Mouse (Mus musculus): ENCODE data around the gene Sphk2.

The Sphk2 gene

DNA sequence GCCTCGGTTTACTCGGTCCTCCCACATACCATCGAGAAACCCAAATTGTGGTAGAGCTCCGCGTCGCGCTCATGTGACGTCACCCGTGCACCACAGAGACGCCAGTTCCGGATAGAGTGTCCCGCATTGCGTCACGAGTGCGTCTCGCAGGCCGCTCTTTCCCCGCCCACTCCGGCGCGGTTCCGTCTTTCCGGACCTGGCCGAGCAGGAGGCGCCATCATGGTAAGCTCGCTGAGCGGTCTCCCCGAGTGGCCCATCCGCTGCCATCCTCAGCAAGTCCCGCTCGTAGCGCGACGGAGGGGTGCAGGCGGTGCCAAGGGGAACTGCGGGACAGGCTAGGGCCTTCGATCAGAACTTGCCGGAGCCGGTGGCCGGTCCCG lies at the start of gene Sphk2:
TSS of gene Sphk2 (minus strand) at position 85 of the 380 bp plus-strand sequence.
- DNase-seq (ENCODE audit: low read depth, low spot score): peak; percentile 99

DNA sequence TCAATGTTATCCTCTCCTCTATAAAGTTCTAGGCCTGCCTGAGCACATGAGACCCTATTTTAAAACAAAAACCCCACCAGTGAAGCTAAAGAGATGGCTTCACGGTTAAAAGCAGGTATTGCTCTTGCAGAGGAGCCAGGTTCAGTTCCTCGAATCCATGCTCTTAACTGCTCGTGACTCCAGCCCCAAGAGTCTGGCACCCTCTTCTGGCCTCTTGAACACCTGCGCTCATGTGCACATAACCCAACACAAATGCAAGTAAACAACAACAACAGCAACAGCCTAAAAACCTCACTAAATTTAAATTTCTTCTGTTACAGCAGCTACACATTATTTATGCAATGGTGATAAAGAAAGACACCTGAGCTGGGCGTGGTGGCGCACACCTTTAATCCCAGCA lies 49.7 kb upstream of the Sphk2 start:
- no peak for DNase-seq (ENCODE audit: low read depth, low spot score)

DNA sequence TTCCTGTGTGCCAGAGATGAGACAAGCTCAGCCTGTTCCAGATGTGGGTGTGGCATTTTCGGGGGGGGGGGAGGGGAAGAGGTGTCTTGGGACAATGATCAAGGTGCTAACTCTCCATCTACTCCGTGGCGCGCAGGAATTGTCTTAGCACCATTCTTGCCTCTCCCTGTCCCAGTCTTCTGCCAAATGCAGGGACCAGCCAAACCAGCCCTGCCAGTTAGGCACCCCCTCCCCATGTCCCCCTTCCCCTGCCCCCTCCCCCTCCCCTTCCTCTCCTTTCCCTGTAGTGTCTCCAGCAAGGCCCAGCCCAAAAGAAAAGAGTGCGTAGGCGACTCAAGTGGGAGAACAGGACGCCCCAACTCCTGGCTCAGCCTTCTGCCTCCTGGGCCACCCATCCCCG lies 49.0 kb upstream of the Sphk2 start:
- no peak for DNase-seq (ENCODE audit: low read depth, low spot score)

DNA sequence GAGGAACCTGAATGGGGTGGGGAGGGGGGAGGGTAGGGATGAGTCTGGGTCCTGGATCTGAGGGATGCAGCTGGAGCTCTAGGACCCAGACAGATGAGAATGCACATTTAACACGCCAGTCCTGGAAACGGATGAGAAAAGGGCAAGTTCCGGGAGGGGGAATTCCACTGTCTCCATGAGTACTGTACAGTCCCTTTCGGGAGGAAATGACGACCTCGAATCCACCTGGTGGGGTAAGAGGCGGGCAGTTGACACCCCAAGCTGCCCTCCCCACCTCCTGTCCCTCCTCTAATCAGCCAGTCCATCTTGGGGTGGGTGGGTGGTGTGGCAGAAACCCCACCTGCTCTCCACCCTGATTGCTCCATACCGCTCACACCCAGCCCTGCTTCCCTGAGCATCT lies 48.2 kb upstream of the Sphk2 start:
- no peak for DNase-seq (ENCODE audit: low read depth, low spot score)

DNA sequence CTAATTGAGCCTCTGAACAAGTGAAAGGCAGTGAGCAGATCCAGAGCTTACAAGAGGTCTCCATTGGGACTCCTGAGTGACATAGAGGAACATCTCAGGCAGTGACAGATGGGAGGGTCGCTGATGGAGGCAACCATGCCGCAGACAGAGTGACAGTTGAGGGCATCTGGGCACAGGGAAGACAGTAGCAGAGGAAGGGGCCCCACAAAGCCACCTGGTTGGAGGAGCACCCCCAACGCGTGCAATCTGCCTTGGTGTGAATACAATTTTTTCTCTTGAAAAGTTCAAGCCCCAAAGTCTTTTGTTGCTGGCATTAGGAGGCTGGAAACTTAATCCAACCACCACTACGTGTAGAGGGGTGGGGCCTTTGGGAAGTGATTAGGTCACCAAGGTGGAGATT lies 42.3 kb upstream of the Sphk2 start:
- DNase-seq (ENCODE audit: low read depth, low spot score): no peak

DNA sequence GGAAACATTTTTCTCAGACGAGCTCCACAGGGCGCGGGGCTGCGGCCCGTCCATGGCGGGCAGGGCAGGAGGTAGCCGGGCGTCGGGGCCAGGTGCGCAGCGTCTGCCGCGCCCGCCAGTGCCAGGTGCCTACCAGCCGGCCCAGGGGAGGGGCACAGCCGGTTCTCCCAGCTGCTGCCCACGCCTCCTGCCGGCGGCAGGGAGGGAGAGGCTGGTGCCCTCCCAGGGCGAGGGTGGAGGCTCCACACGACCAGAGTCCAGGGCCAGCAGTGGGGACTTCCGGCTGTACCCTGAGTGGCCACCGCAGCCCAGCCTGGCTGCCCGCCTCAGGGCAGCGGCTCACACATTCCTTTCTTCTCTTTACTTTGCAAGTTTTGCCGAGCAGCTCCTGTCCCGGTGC lies 41.6 kb upstream of the Sphk2 start:
- no peak for DNase-seq (ENCODE audit: low read depth, low spot score)

DNA sequence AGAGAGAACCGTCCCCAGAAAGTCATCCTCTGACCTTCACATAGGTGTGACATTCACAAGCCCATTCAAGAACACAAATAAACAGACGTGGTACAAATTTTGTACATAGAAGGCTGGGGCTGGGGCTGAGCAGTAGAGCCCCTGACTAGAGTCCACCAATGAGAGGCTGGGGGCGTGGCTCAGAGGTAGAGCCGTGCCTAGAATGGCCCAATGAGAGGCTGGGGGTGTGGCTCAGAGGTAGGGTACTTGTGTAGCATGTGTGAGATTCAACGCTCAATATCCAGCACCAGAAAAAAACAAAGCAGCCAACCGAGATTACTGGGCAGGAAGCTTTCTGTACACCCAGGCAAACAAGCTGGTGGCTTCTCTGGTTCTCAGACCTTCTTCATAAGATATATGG lies 37.9 kb upstream of the Sphk2 start:
- no peak for DNase-seq (ENCODE audit: low read depth, low spot score)

DNA sequence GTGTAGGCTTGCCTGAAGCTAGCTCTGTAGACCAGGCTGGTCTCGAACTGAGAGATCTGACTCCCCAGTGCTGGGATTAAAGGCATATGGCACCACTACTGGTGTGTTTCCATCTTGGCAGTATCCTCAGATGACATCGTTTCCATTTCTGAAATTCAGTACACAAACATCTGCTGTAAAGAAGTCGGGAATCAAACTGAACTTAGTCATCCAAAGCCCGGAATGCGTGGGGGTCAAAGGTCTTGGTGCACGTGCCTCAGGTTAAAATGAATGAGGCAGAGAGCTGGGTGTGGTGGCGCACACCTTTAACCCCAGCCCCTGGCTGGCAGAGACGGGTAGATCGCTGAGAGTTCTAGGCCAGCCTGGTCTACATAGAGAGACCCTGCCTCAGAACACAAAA lies 32.4 kb upstream of the Sphk2 start:
- no peak for DNase-seq (ENCODE audit: low read depth, low spot score)

DNA sequence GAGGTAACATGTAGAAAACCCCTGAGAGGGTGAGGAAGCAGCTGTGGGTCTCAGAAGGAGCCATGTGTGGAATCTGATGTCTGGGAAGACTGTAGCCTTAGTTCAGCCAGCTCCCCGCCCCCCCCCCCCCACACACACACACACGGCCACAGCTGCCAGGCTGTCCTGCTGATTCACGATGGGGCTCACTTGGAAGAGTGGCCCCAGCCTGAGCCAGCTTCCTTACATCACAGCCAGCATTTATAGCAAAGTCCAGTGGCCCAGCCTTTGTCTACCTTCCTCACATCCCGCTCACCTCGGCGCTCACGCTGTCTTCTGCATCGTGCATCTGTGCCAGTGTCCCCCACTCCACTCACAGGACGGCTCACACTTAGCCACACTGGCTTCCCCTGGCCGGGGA lies 31.6 kb upstream of the Sphk2 start:
- no peak for DNase-seq (ENCODE audit: low read depth, low spot score)

DNA sequence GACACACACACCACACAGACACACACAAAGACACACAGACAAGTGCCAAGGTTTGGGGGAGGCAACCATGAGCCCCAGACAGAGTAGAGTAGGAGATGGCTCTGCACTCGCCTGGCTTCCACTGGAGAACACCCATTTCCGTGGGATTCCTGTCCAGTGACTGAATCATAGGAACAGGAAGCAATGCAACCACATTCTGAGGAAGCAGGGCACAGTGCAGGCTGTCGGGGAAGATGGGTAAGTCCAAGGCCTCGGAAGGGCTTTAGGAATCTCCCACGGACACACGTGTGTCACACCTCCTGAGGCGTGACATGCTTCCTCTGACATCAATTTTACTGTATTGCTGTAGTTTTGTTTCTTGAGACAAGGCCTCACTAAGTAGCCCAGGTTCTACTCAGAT lies 30.3 kb upstream of the Sphk2 start:
- DNase-seq (ENCODE audit: low read depth, low spot score): no peak

DNA sequence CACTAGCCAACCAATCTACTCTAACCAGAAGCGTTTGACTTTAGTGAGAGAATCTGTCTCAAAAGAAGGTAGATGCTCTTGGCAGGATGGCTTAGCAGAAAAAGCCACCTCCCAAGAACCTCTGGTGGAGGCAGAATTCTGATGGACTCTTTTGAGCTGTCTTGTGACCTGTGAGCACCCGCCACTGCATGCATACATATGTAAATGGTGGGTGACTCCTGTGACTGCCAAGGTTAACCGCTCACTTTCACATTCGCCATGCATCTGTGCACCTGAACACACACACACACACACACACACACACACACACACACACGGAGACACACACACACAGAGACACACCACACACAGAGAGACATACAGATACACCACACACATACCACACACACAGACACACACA lies 29.6 kb upstream of the Sphk2 start:
- DNase-seq (ENCODE audit: low read depth, low spot score): no peak

DNA sequence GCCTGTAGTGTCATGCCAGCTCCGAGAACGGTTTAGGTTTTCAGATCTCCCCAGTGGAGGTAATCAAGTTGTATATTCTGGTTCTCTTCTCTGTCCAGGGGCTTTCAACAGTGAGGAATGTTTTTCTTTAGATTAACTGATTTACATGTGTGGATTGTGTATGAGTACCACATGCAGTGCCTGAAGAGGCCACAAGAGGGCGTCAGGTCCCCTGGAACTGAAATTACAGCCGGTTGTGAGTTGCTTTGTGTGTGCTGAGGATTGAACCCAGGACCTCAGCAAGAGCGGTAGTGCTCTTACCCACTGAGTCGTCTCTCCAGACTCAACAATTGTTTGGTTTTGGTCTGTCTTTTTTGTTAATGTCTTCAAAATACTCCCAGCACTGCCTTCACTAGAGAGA lies 28.7 kb upstream of the Sphk2 start:
- DNase-seq (ENCODE audit: low read depth, low spot score): no peak

DNA sequence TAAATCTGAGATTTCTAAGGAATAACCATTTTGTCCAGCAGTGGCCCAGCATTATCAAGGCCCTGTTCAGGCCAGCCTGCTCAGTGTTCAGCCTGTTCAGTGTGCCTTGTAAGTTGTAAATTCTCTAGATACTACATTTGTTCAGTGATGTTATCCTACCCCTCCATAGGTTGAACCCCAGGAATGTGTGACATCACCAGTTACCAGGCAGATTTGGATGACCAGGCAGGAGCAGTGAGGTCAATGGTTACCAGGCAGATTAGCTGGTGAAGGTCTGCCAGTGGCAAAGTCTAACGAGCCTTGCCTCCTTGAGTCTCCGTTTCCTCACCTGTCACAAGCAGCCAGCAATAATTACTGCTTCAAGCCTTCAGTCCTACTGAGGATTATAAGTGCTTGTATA lies 26.6 kb upstream of the Sphk2 start:
- DNase-seq (ENCODE audit: low read depth, low spot score): peak; percentile 36

DNA sequence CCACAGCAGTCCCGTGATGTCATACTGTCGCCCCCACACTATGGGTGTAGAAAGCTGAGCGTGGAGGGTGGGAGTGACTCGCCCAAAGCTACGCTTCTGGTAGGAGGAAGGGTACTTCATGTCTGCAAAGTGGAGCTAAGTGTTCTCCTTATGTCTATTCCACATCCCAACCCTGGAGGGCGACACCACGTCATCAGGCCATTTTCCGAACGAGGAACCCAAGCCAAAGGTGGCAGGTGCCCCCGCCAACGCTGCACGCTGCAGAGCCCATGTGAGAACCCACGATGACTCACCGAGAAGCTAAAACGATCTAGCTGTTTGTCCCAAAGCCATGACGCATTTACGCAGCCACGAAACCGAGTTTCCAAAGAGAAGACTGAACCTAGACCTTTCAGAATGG lies 24.5 kb upstream of the Sphk2 start:
- no peak for DNase-seq (ENCODE audit: low read depth, low spot score)

DNA sequence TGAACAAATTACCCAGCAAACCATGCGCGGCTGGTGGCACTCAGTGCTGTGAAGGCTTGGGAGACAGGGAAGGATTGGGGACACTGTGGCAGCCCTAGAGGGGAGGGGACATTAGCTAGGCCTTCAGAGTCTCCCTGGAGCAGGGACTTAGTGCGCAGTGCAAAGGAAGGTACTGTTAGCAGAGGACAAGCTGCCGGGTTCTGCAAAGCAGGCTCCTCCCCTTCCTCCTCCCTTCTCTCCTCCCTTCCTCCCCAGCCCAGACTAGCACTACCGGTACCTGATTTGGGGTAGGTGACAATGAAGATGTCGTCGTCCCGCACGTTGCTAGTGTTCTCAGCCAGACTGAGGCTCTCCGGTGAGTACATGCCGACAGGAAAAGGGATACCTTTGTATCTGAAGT lies 24.0 kb upstream of the Sphk2 start:
- no peak for DNase-seq (ENCODE audit: low read depth, low spot score)

DNA sequence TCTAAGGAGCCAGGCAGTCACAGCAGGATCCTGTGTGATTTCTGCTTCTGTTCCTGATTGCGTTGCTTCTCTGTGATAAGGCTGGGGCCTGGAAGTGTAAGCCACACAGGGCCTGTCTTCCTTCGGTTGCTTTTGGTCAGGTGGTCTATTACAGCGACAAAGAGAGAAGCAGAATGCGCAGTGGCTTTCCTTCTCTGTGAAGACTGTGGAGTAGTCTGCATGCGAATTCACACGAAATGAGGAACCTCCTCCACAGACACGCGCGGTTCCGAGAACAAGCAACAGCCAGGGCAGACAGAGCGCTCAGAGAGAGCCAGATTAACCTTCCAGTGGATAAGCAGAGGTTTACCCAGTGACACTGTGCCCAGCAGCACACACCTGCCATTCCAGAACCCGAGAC lies 23.5 kb upstream of the Sphk2 start:
- DNase-seq (ENCODE audit: low read depth, low spot score): no peak

DNA sequence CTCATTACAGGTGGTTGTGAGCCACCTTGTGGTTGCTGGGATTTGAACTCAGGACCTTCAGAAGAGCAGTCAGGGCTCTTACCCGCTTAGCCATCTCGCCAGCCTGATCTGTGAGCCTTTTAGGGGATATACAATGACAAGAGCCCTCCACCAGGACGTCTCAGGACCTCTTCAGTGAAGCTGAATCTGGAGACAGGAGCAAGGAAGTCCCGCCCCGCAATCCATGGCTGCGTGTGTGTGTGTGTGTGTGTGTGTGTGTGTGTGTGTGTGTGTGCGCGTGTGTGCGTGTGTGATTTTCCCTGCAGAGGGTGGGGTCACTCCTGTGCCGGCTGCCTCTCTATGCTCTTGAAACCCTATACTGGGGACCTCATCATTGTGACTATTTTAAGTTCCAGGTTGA lies 22.0 kb upstream of the Sphk2 start:
- no peak for DNase-seq (ENCODE audit: low read depth, low spot score)

DNA sequence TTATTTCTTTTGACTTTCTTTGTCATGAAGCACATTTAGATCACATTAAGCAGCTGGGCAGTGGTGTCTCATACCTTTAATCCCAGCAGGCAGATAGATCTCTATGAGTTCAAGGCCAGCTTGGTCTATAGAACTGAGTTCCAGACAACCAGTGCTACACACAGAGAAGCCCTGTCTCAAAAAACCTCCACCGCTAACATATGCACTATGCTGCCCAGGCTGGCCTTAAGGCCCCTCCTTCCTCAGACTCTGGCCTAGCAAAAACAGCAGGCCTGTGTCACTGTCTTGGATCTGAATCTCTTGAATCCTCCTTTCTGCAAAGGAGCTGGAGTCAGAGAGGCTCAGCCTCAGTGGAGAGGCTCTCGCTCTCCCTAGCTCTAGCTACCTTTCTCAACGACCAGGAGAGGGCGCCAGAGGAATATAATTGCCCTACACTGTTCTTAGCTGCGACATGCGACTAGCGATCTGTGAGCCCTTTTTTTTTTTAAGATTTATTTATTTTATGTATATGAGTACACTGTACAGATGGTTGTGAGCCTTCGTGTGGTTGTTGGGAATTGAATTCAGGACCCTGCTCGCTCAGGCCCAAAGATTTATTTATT lies 21.5 kb upstream of the Sphk2 start:
- peak; percentile 76 for DNase-seq (ENCODE audit: low read depth, low spot score)

DNA sequence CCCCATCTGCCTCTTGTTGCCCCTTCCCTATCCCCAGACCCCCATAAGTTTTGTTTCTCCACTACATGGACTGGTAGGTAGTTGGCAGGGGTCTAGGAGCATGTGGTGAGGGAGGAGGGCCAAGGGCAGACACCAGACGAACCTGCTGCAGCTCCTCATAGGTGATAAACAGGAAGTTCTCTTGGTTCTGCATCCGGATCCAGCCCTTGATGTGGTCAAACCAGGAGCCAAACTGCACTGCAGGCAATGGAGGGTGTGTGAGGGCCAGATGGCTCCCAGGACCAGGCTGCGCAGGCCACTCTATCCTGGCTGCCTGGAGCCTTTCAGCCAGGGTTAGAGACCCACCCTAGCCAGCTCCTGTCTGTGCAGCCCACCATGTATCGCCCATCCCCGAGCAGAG lies 15.7 kb upstream of the Sphk2 start:
- no peak for DNase-seq (ENCODE audit: low read depth, low spot score)

DNA sequence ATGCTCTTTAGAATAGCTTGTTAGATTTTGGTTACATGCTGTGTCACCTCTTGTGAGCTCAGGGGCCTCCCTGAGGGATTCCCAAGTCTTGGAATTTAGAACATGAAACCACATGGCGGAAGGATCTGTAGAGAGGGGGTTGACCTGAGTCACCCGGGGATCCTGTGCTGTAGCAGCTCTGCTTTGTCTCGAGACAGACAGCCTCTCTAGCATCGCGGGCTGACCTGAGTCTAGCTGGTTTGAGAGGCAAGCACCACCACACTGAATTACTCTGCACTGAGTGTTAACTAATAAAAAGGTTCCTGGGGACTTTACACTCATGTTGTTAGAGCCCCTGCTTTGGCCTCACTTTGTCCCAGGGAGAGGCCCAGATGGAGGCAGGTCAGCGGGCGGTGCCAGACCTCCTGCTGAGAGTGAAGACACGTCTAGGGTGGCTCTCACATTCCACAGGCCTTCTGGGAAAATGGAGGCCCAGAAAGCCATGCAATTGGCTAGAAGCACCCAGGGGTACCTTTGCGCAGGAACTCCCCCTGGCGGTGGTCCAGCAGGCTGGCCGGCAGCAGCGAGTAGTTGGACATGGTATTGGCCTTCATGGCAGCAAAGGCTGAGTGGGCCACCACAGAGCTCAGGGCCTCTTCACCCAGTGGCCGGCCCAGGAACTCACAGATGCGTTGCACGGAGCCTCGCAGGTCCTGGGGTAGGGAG lies 13.1 kb upstream of the Sphk2 start:
- no peak for DNase-seq (ENCODE audit: low read depth, low spot score)

DNA sequence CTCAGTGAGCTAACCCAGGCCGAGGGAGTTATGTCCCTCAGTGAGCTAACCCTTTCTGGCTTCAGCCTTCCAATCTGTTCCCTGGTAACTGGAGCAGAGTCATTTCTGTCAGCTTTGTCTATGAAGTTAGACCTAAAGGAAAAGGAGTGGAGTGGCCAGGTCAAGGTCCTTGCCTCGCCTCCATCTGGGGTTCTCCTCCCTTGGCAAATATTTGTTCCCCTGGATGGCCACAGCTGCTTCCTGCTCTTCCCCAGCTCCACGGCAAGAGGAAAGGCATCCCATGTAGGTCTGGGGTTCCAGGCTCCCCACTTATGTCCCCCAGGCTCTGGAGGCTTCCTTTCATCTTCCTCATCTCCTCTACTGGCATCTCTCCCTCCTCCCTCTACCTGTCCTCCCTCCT lies 9.8 kb upstream of the Sphk2 start:
- no peak for DNase-seq (ENCODE audit: low read depth, low spot score)

DNA sequence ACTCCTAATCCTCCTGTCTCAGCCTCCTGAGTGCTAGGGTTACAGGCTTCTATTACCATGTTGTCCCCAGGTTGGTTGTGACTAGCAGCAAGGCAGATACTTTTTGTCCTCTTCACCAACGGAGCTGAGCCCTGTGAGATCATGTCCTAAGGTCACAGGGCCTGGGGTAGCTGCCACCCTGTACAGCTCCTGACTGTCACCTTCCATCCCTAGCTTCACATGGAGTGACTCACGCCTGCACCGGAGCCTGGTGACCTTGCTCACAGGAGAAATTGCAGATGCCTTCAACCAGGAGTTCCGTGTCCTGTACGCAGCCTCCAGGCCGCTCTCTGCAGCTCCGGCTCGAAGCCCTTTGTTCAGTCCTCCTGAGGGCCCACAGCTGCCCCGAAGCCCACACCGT lies 8.6 kb upstream of the Sphk2 start:
- no peak for DNase-seq (ENCODE audit: low read depth, low spot score)

DNA sequence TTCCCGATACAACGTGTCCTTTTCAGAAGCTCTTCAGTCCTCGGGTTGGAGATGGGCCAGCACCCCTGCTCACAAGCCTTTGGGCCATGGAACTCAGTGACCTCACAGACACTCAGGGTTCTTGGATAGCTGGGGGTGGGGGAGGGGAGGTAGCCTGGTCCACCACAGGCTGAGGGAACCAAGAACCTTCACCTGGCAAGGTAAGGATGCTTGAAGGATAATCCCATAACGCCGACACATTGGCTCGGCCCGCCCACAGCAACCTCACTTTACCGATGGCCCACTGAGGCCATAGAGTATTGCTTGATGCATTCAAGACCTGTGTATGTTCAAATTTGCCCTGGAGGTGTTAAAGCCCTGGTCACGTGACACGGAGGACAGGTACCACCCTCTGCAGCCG lies 7.9 kb upstream of the Sphk2 start, which contains the start of gene Spaca4:
TSS of gene Spaca4 (minus strand) at position 101 of the 400 bp plus-strand sequence.
- no peak for DNase-seq (ENCODE audit: low read depth, low spot score)

DNA sequence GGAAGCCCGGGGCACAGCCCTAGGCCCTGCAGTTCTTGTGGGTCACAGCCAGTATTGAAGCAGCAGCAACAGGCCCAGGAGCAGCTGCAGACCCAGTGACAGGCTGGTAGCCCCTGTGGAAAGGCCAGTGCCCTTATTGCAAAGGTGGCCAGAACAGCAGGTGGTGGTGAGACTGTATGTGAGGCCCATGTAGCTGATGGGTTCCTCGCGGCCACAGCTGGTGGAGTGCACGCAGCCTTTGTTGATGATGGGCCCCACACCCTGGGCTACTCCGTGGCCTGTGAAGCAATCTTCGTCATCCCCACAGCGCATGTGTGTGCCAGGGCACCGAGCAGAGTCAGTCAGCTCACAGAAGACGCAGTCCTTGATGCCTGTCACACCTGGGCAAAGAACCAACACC lies 7.3 kb upstream of the Sphk2 start:
- DNase-seq (ENCODE audit: low read depth, low spot score): no peak
